Mouse (Mus musculus) heart, adult 2 months (tissue): ENCODE measurements around the gene Fam163a.

Experiments used
- CTCF ChIP-seq: fragments of 200-600 bp; IDR thresholded peaks from 2 replicates; pipeline ENCODE4 v1.8.1; 2022; ENCODE audit warnings: antibody characterized with exemption, mild to moderate bottlenecking, moderate library complexity
- POLR2A ChIP-seq: fragments of 200-500 bp; IDR thresholded peaks from 2 replicates; pipeline ENCODE4 v1.6.1; 2011; ENCODE audit warnings: mild to moderate bottlenecking, low read depth, low read length, control low read depth; ENCODE audit not compliant: insufficient read depth

DNA sequence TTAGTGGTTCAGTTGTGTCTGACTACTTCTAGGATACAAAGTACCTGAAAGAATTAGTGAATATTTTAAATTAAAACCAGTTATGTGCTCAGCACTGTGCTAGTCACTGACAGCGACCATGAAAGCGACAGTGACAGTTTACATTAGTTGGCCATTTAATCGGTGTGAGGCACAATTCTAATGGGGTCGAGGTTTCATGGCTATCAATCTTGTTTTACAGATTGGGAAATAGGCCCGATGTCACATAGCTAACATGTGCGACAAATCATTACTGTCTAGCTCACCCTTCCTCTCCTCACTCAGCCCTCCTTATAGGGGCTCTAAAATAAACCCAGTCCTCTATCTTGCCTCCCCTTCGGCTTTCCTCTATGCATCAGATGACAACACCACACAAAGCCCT is 11.5 kb downstream of the Fam163a start:
- TF ChIP-seq POLR2A (no peak), CTCF (no peak)
